Mouse (Mus musculus) limb, embryonic 12.5 days (tissue): ENCODE data around the gene P2rx1. TPM values are rescaled to one million over a fixed set of nuclear protein-coding genes. Genes with fewer than 3 reads are reported as not detected.
A peak's percentile ranks its signal among the peaks of the same experiment; 100 is the strongest.

ENCODE experiments used
- ATAC-seq: fragments of 200-750 bp; cut with Nextera tagmentation; 2 replicates; pipeline ENCODE4 v1.8.0; 2017; ENCODE audit warnings: low read depth, moderate TSS enrichment; ENCODE audit not compliant: insufficient number of reproducible peaks, insufficient read depth, low FRiP score, low TSS enrichment
- H3K27ac ChIP-seq: fragments of 300-500 bp; sonication (generic); 2 replicates; pipeline ENCODE4 v1.5.1; 2016; ENCODE audit warnings: mild to moderate bottlenecking, moderate library complexity
- H3K27me3 ChIP-seq: fragments of 300-500 bp; sonication (generic); 2 replicates; pipeline ENCODE4 v1.6.1; 2016; ENCODE audit warnings: mild to moderate bottlenecking, moderate library complexity
- H3K36me3 ChIP-seq: fragments of 300-500 bp; sonication (generic); 2 replicates; pipeline ENCODE4 v1.6.1; 2016; ENCODE audit warnings: mild to moderate bottlenecking, moderate library complexity
- H3K4me1 ChIP-seq: fragments of 300-500 bp; sonication (generic); replicated peaks from 2 replicates; pipeline ENCODE4 v1.6.1; 2016
- H3K4me2 ChIP-seq: fragments of 300-500 bp; sonication (generic); 2 replicates; pipeline ENCODE4 v1.6.1; 2016; ENCODE audit warnings: mild to moderate bottlenecking, moderate library complexity
- H3K4me3 ChIP-seq: fragments of 300-500 bp; sonication (generic); replicated peaks from 2 replicates; pipeline ENCODE4 v1.5.1; 2016; ENCODE audit warnings: mild to moderate bottlenecking
- H3K9ac ChIP-seq: fragments of 300-500 bp; sonication (generic); replicated peaks from 2 replicates; pipeline ENCODE4 v1.6.1; 2016; ENCODE audit warnings: mild to moderate bottlenecking, moderate library complexity
- H3K9me3 ChIP-seq: fragments of 300-500 bp; sonication (generic); 2 replicates; pipeline ENCODE4 v1.6.1; 2016; ENCODE audit warnings: mild to moderate bottlenecking, moderate library complexity
- WGBS: fragments of 180-500 bp; shearing (Covaris S2); methylation state at CpG from one replicate; pipeline ENCODE4 v1.1.7; 2016; 5-methylcytosine and 5-hydroxymethylcytosine counted together
- polyA plus RNA-seq: library from polyadenylated mRNA; unstranded; fragments of >200 nt; fragmentation: Nextera tagmentation; extraction: Ambion mirVana; gene quantifications from 2 replicates; pipeline ENCODE4 v1.2.1, GENCODE M21; 2016

Gene P2rx1
- polyA plus RNA-seq, result 1.0 and 1.4 TPM in 2 replicates

DNA sequence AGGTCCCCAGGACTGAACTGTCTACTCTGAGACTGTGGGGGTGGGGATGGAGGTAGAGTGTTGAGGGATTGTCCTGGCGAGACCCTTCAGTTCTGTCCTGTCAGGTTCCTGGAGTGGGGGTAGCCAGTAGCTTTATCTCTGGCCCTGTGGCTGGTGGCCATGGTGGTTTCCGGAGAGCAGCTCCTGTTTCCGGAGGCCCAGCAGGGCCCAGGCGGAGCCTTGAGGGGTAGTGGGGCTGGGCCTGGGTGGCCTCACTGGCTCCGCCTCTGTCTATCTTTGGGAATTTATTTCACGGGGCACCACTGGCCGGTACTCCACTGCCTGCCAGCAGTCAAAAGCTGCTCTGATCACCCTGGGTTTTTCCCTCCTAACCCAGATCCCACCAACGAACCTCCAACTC lies at the start of gene P2rx1:
Gene P2rx1, plus strand, starts transcription at position 333 of the 400 bp plus-strand sequence.
- Histone ChIP-seq H3K4me3 (no peak within 1 kb of the TSS), H3K27me3 (no peaks in the 10 kb centered on the region), H3K27ac (no peak within 1 kb of the TSS), H3K4me2 (no peak within 1 kb of the TSS), H3K9me3 (no peaks in the 10 kb centered on the region), H3K36me3 (no peaks in the 10 kb centered on the region), H3K4me1 (peaks cover 6% of the 10 kb centered on the region; the same call in 1 of the 2 replicates), H3K9ac (no peak within 1 kb of the TSS)
- no peak for ATAC-seq
- WGBS, result 44% methylated on average over 8 of the region's 8 CpGs

DNA sequence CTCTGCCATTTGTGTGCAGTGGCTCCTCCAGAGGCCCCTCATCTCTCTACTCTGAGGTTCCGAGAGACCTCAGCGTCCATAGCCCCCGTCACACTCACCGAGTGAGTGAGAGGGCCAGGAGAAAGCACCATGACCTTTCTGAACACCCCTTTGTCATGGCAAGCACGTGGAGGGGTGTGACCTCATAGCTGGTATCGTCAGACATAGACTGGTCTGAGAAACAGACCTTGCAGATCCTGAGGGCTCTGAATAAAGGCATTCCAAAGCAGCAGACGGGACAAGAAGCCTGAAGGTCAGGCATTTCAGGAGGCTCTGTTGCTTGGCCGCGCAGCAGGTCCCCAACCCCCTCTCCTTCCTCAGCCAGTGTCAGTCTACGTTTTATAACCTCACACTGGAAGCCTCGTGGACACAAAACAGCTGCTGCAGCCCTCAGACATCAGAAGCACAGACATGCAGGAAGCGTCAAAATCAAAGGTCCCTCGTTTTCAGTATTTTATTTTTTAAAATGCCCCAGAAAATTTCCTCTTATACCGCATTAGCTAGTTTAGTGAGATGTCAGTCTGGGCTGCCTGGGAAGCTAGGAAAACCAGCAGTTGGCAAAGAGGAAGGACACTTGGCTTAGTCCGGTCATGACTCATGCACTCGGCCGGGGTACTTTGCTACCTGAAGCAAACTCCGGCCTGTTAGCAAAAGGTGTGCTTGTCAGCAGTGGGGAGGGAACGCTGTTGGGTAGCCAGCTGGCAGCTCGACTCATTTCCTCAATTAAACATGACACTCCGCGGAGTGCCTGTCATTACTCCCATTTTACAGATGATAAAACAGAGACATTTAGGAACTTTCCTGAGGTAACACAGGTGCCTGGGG lies 47.5 kb upstream of the P2rx1 start:
- Histone ChIP-seq H3K9me3 (0 out of 2 replicates have a peak, but pooled peaks cover 3% of the 10 kb centered on the region), H3K9ac (no peak overlapping the region), H3K4me1 (peaks cover 10% of the 10 kb centered on the region), H3K36me3 (no peaks in the 10 kb centered on the region), H3K4me3 (no peak overlapping the region), H3K27me3 (no peaks in the 10 kb centered on the region), H3K27ac (no peak overlapping the region), H3K4me2 (no peak overlapping the region)
- 61% methylated on average over 22 of the region's 22 CpGs for WGBS
- ATAC-seq, result no peak

DNA sequence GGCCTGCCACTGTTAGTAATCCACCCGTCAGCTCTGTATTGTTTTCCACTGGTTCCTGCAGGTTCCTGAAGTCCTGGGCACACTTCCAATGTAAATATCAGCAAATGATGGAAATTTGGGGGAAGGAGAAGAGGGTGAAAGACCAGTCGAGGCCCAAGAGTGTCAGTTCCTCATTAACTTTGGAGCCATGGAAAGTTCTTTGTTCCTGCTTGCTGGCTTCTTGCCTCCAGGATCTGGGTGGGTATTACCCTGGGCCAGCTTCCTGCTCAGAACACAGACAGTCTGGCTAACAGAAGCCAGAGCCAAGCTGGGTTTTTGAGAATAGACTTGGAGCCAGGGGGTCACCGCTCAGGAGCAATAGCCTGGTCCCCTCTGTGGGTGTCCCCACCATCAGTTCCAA lies 46.7 kb upstream of the P2rx1 start:
- Histone ChIP-seq H3K4me1 (peaks cover 6% of the 10 kb centered on the region), H3K9me3 (0 out of 2 replicates have a peak, but pooled peaks cover 3% of the 10 kb centered on the region), H3K27me3 (no peaks in the 10 kb centered on the region), H3K36me3 (no peaks in the 10 kb centered on the region), H3K4me2 (no peak overlapping the region), H3K27ac (peak overlapping the region; percentile 53), H3K9ac (no peak overlapping the region), H3K4me3 (no peak overlapping the region)
- ATAC-seq, result no peak
- 71% methylated on average over 3 of the region's 3 CpGs for WGBS

DNA sequence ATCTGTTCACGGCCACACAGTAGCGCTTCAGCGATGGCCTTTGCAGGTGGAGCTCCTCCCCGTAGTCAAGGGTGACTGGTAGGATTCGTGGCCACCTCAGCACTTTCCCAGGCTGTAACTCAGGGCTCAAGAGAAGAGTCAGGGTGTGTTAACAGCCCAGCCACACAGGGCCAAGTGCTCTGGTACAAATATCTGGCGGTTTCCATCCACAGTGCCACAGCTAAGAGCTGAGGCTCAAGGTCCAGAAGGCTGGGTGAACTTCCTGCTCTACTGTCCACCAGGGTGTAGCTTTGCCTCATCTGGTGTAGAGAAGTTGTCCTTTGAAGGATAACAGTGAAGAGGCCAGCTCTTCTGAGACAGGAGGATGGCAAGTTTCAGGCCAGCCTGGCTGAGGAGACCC lies 46.2 kb upstream of the P2rx1 start:
- no peak for ATAC-seq
- Histone ChIP-seq H3K4me2 (no peak overlapping the region), H3K9ac (no peak overlapping the region), H3K4me1 (peaks cover 6% of the 10 kb centered on the region), H3K36me3 (no peaks in the 10 kb centered on the region), H3K4me3 (no peak overlapping the region), H3K27me3 (peaks cover 2% of the 10 kb centered on the region; the same call in 1 of the 2 replicates), H3K9me3 (0 out of 2 replicates have a peak, but pooled peaks cover 3% of the 10 kb centered on the region), H3K27ac (peak overlapping the region; percentile 53)
- WGBS, result 86% methylated on average over 6 of the region's 6 CpGs

DNA sequence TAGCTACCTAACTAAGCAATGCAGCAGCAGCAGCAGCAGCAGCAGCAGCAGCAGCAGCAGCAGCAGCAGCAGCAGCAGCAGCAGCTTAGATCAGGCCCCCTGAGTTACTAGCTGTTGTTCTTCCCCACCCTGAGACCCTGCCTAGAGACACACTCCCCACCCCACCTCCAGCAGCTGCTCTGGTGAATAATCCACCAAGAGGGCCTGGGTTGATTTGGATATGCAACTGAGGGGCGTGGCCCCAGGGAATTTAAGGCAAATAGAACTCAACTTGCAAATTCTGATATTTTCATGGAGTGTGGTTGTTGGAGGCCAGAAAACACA lies 45.8 kb upstream of the P2rx1 start:
- Histone ChIP-seq H3K9ac (no peak overlapping the region), H3K27me3 (peaks cover 5% of the 10 kb centered on the region; the same call in 1 of the 2 replicates), H3K36me3 (no peaks in the 10 kb centered on the region), H3K27ac (no peak overlapping the region), H3K9me3 (0 out of 2 replicates have a peak, but pooled peaks cover 3% of the 10 kb centered on the region), H3K4me2 (no peak overlapping the region), H3K4me3 (no peak overlapping the region), H3K4me1 (peaks cover 6% of the 10 kb centered on the region)
- 72% methylated on average over 1 of the region's 1 CpGs for WGBS
- no peak for ATAC-seq

DNA sequence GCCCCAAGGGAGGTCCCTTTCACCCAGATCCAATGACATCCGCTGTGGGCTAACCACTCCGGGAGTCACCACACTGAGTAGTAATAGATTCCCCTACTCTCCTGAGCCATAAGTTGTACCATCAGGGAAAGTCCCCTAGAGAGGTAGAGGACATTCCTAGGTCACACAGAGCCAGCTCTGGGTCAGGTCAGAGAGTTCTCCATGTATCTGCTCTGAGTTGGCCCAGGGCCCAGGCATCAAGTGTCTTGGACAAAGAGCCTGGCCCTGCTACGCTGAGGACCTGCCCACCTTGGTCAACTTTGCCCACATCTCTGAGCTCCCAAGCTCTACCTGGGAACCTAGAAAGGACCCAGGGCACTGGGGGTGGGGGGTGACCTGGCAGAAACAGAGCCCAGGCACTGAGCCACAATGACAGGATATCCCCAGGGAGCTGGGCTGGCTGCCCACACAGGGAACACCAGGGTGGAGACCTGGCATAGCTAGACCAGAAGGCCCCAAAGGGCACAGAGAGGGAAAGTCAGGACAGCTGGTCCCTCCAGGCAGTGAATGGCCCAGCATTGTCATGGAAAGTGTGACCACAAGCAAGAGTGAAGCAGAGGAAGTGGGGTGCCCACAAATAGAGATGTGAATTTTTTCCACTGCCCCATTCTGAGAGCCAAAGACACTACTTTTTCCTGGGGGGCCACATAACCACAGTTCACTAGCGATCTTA lies 45.3 kb upstream of the P2rx1 start:
- Histone ChIP-seq H3K27ac (no peak overlapping the region), H3K4me1 (peaks cover 6% of the 10 kb centered on the region), H3K4me3 (no peak overlapping the region), H3K4me2 (no peak overlapping the region), H3K27me3 (peaks cover 10% of the 10 kb centered on the region), H3K9me3 (0 out of 2 replicates have a peak, but pooled peaks cover 3% of the 10 kb centered on the region), H3K9ac (no peak overlapping the region), H3K36me3 (no peaks in the 10 kb centered on the region)
- whole genome bisulfite sequencing, result 87% methylated on average over 4 of the region's 4 CpGs
- ATAC-seq, result no peak

DNA sequence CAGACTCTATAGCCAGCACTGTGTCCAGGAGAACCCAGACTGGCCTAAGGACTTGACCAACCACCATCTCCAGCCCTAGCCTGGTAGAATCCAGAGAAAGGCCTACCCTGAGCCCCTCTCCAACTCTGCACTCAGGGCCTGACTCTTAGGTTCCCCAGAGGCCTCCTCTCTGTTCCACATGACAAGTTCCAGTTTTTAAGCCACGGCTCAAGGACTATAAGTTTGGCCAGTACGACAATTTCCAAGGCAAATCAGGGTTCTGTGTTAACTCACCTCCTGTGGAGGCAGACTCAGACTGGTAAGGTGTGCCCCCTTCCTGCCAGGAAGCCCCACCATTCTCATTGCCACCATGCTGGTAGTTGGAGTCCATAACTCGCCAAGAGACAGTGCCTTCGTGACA lies 44.7 kb upstream of the P2rx1 start:
- no peak overlapping the region for H3K9ac ChIP-seq
- 88% methylated on average over 4 of the region's 4 CpGs for WGBS
- H3K9me3 ChIP-seq, result 0 out of 2 replicates have a peak, but pooled peaks cover 3% of the 10 kb centered on the region
- no peak overlapping the region for H3K4me2 ChIP-seq
- H3K27me3 ChIP-seq, result peaks cover 16% of the 10 kb centered on the region
- ATAC-seq, result no peak
- no peak overlapping the region for H3K27ac ChIP-seq
- no peak overlapping the region for H3K4me3 ChIP-seq
- peaks cover 6% of the 10 kb centered on the region for H3K4me1 ChIP-seq
- H3K36me3 ChIP-seq, result no peaks in the 10 kb centered on the region

DNA sequence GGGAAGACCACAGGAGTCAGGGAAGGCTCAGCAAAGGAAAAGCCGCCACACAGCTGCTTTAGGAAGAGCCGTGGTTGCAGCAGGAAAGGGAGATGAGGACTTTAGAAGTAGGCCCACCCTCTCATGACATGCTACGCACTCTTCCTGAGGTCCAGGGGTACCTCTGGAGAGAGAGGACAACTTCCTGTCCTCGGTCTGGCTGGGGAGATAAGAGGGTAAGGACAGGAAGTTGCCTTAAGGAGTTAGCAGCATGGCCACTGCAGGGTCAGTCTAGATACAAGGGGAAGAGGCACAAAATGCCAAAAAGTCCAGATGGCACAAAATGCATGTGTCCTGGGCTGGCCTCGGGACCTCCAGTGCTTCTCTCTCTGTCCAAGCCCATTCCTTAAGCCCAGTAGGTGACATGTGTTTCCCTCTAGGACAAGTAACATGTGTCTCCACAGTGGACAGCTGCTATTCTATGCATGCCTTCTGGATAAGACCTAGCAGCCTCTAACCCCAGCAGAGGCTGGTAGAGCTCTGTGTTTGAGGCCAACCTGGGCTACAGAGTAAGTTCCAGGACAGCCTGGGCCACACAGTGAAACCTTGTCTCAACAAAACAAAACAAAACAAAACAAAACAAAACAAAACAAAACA lies 43.4 kb upstream of the P2rx1 start:
- Histone ChIP-seq H3K4me3 (no peak overlapping the region), H3K27ac (no peak overlapping the region), H3K9me3 (no peaks in the 10 kb centered on the region), H3K9ac (no peak overlapping the region), H3K4me1 (peaks cover 6% of the 10 kb centered on the region), H3K27me3 (peaks cover 28% of the 10 kb centered on the region), H3K4me2 (no peak overlapping the region), H3K36me3 (no peaks in the 10 kb centered on the region)
- WGBS, result 68% methylated on average over 5 of the region's 5 CpGs
- ATAC-seq, result no peak

DNA sequence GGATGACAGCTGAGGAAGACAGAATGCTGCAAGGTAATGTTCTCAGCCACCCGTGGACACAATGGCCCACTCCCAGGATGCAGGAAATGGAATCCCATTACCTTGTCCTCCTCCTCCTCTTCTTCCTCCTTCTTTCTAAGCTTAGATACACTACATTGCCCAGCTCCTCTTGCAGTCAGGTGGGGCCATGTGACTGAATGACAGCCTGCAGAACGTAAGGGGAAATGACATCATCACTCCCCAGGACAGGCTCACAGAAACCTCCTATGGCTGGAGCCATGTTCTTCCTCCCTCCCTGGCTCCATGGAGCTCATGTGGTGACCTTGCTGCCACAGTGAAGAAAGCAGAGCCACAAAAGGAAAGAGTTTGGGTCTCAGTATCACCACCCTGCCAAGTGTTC lies 41.6 kb upstream of the P2rx1 start:
- no peak overlapping the region for H3K4me2 ChIP-seq
- no peak overlapping the region for H3K4me3 ChIP-seq
- H3K36me3 ChIP-seq, result no peaks in the 10 kb centered on the region
- no peaks in the 10 kb centered on the region for H3K9me3 ChIP-seq
- peaks cover 47% of the 10 kb centered on the region for H3K27me3 ChIP-seq
- ATAC-seq, result no peak
- WGBS, result 52% methylated on average over 2 of the region's 2 CpGs
- H3K4me1 ChIP-seq, result peaks cover 11% of the 10 kb centered on the region
- no peak overlapping the region for H3K9ac ChIP-seq
- no peak overlapping the region for H3K27ac ChIP-seq

DNA sequence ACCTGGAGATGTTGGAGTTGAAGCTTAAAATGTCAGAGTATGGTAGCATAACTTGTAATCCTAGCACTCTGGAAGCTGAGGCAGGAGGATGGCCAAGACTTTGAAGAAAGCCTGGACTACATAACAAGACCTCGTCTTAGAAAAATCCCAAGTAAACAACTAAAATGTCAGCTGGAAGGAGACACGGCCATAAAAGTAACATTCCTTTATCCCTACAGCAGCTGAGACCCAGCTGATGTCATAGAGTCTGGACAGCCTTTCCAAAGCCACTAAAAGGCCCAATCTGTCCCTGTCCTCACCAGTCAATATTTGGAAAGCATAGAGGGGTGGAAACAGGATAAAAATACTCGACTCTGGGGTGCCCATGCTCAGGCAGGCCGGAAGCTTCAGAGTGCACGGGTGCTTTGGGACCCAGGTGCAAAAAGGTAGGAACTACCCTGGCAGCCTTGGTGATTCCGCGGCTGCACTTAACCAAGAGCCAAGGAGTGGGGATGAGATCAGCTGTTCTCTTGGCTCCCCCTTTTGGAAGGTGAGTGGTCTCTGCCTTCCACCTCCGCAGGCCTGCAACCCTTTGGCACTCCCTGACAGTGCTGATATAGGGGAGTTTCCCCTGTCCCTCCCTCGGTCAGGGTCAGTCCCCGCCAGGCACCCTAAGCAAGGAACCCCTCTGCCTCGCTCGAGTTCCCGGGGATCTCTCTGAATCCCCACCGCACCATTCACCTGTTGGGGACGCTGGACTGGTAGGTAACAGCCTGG lies 38.8 kb upstream of the P2rx1 start:
- no peaks in the 10 kb centered on the region for H3K36me3 ChIP-seq
- H3K9me3 ChIP-seq, result no peaks in the 10 kb centered on the region
- H3K4me3 ChIP-seq, result peak overlapping the region; percentile 39; the same call in 1 of the 2 replicates
- H3K27me3 ChIP-seq, result peaks cover 64% of the 10 kb centered on the region
- no peak overlapping the region for H3K27ac ChIP-seq
- WGBS, result 11% methylated on average over 15 of the region's 15 CpGs
- no peak overlapping the region for H3K9ac ChIP-seq
- peaks cover 16% of the 10 kb centered on the region for H3K4me1 ChIP-seq
- no peak for ATAC-seq
- H3K4me2 ChIP-seq, result peak overlapping the region; percentile 61; the same call in 1 of the 2 replicates
